Mouse (Mus musculus): ENCODE results near the gene Fbxw8. TPM values are rescaled to one million over a fixed set of nuclear protein-coding genes. Genes with fewer than 3 reads are reported as not detected.

Gene Fbxw8
- polyA plus RNA-seq, 2 experiments: 27.9 to 55.2 TPM

DNA sequence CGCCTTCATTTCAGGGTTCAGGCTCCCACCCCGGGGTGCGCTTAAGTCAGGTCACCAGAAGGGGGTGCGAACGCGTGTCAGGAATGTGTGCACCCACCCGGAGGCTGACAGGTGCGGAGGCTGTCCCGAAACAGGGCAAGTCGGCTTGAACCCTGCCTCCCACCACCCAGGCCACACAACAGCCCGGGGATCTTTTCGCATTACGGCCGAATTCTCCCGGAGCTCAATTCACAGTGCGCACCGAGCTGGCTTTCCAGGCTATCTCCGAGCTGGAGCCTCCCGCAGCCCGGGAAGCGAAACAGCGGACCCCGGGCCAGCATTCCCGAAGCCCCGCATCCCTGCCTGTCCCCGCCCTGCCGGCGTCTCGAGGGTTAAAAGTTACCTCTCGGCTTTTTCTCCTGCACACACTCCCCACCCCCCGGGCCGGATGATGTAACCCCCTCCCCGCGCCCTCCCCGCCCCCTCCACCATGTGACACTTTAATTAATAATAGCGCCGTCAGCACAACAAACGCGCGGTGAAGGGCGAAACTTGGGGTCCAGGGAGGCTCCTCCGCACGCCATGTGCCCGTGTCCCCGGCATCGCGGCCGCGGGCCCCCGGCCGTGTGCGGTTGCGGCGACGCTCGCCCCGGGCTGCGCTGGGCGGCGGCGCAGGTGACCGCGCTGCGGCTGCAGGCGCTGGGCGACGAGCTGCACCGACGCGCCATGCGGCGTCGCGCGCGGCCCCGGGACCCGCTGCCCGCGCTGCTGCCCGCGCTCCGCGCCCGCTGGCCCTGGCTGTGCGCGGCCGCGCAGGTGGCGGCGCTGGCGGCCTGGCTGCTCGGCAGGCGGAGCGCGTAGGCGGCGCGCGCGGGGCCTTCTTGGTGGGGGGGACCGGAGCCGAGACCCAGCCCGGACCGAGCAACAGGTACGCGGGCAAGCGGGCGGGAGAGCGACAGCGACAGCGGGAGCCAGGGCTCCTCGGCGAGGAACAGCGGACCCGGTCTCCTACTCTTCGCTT, 14.3 kb upstream of the Fbxw8 start:
- Histone ChIP-seq H3K36me3 (ENCODE audit: control insufficient read depth, insufficient read depth, low read length) (no peaks in the 10 kb centered on the region), H3K9ac (ENCODE audit: low read depth, low read length, severe bottlenecking) (peak overlapping the region; percentile 44), H3K4me2 (replicated peaks; ENCODE audit: low read depth, low read length, severe bottlenecking) (peak overlapping the region; percentile 97), H3K9me3 (ENCODE audit: control insufficient read depth, low read length) (no peaks in the 10 kb centered on the region), H3K4me1 (ENCODE audit: control insufficient read depth, insufficient read depth, low read length) (peaks cover 7% of the 10 kb centered on the region; the same call in 1 of the 2 replicates), H3K4me3 (replicated peaks; ENCODE audit: low read length) (peak overlapping the region; percentile 49), H3K27ac (replicated peaks; ENCODE audit: low read depth, low read length) (no peak overlapping the region), H3K27me3 (ENCODE audit: control insufficient read depth, insufficient read depth, low read length) (peaks cover 76% of the 10 kb centered on the region)
- no peak for TF ChIP-seq POLR2A (IDR thresholded peaks at IDR 0.05; ENCODE audit: borderline replicate concordance, extremely low read depth, insufficient read depth, insufficient read length)
- ATAC-seq (ENCODE audit: low FRiP score, low read depth): peak; percentile 24
- no peak for DNase-seq (ENCODE audit: low spot score)
- WGBS: under 1% methylated on average over 47 of the region's 117 CpGs

DNA sequence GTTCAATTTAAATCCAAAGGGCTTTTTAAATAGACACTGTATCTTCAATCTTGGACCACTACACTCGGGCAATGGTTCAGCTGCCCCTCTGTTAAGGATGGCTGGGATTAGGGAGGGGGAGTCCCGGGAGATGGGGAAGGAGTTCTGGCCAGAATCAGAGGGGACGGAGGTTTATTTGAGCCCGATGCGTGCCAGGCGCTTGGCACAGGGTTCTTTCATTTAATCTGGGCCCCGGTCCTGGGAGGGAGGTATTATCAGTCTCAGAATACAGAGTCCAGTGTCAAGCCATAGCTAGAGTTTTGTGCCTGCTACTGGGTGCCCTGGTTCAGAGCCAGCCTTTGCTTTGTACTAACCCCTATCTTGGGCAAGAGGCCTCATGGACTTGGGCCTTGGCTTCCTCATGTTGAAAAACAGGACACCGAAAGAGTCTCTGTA, 12.3 kb upstream of the Fbxw8 start:
- Histone ChIP-seq H3K36me3 (ENCODE audit: control insufficient read depth, insufficient read depth, low read length) (no peaks in the 10 kb centered on the region), H3K9me3 (ENCODE audit: control insufficient read depth, low read length) (no peaks in the 10 kb centered on the region), H3K4me3 (replicated peaks; ENCODE audit: low read length) (no peak overlapping the region), H3K27me3 (ENCODE audit: control insufficient read depth, insufficient read depth, low read length) (peaks cover 68% of the 10 kb centered on the region), H3K9ac (ENCODE audit: low read depth, low read length, severe bottlenecking) (no peak overlapping the region), H3K4me1 (ENCODE audit: control insufficient read depth, insufficient read depth, low read length) (peaks cover 6% of the 10 kb centered on the region; the same call in 1 of the 2 replicates), H3K27ac (replicated peaks; ENCODE audit: low read depth, low read length) (no peak overlapping the region), H3K4me2 (replicated peaks; ENCODE audit: low read depth, low read length, severe bottlenecking) (no peak overlapping the region)
- no peak for TF ChIP-seq POLR2A (IDR thresholded peaks at IDR 0.05; ENCODE audit: borderline replicate concordance, extremely low read depth, insufficient read depth, insufficient read length)
- ATAC-seq (ENCODE audit: low FRiP score, low read depth): no peak
- no peak for DNase-seq (ENCODE audit: low spot score)
- 55% methylated on average over 8 of the region's 8 CpGs for WGBS

DNA sequence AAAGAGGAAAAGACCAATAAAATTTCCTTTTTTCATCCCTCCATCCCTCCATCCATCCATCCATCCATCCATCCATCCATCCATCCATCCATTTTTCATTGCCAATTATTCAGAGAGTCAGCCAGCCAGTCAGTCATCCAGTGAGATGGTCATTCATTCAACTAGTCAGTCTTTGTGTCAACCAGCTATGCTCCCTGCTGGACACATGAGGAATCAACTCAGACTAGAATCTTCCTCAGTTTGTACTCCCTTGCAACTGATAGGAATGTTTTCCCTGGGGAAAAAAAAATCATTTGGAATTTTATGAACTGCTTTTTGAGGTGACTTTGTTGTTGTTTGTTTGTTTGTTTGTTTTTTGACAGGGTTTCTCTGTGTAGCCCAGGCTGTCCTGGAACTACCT, 10.2 kb upstream of the Fbxw8 start:
- Histone ChIP-seq H3K36me3 (ENCODE audit: control insufficient read depth, insufficient read depth, low read length) (no peaks in the 10 kb centered on the region), H3K9me3 (ENCODE audit: control insufficient read depth, low read length) (no peaks in the 10 kb centered on the region), H3K4me2 (replicated peaks; ENCODE audit: low read depth, low read length, severe bottlenecking) (no peak overlapping the region), H3K27me3 (ENCODE audit: control insufficient read depth, insufficient read depth, low read length) (peaks cover 47% of the 10 kb centered on the region), H3K4me3 (replicated peaks; ENCODE audit: low read length) (no peak overlapping the region), H3K9ac (ENCODE audit: low read depth, low read length, severe bottlenecking) (no peak overlapping the region), H3K27ac (replicated peaks; ENCODE audit: low read depth, low read length) (no peak overlapping the region), H3K4me1 (ENCODE audit: control insufficient read depth, insufficient read depth, low read length) (no peaks in the 10 kb centered on the region)
- no peak for TF ChIP-seq POLR2A (IDR thresholded peaks at IDR 0.05; ENCODE audit: borderline replicate concordance, extremely low read depth, insufficient read depth, insufficient read length)
- ATAC-seq (ENCODE audit: low FRiP score, low read depth) (no peak), DNase-seq (ENCODE audit: low spot score) (no peak)

DNA sequence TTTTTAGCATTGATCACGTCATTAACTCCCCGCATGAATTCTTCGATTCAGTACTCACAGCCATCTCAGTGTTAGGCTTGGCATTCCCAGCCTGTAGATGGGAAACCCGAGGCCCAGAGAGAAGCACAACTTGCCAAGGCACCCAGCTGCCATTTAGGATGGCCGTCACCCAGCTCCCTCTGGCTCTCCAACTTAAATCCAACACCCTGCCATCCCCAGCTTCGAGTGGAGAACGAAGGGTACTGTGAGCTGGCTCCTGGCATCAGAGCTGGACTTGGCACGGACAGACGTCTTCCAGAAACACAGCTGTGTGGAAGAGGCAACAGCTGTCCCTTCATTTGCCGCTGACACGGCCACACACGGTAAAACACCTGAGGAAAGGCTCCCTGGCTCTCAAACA, 9.3 kb upstream of the Fbxw8 start, which contains the start of gene Hrk:
Gene Hrk (plus strand): TSS at position 68 of the 400 bp plus-strand sequence.
- no peak for DNase-seq (ENCODE audit: low spot score)
- WGBS: 71% methylated on average over 12 of the region's 12 CpGs
- H3K4me1 ChIP-seq (ENCODE audit: control insufficient read depth, insufficient read depth, low read length): no peaks in the 10 kb centered on the region
- peaks cover 39% of the 10 kb centered on the region for H3K27me3 ChIP-seq (ENCODE audit: control insufficient read depth, insufficient read depth, low read length)
- H3K4me3 ChIP-seq (replicated peaks; ENCODE audit: low read length): no peak within 1 kb of the TSS
- TF ChIP-seq POLR2A (IDR thresholded peaks at IDR 0.05; ENCODE audit: borderline replicate concordance, extremely low read depth, insufficient read depth, insufficient read length): no peak
- H3K9me3 ChIP-seq (ENCODE audit: control insufficient read depth, low read length): no peaks in the 10 kb centered on the region
- no peak within 1 kb of the TSS for H3K4me2 ChIP-seq (replicated peaks; ENCODE audit: low read depth, low read length, severe bottlenecking)
- no peaks in the 10 kb centered on the region for H3K36me3 ChIP-seq (ENCODE audit: control insufficient read depth, insufficient read depth, low read length)
- H3K27ac ChIP-seq (replicated peaks; ENCODE audit: low read depth, low read length): no peak within 1 kb of the TSS
- H3K9ac ChIP-seq (ENCODE audit: low read depth, low read length, severe bottlenecking): no peak within 1 kb of the TSS
- no peak for ATAC-seq (ENCODE audit: low FRiP score, low read depth)

DNA sequence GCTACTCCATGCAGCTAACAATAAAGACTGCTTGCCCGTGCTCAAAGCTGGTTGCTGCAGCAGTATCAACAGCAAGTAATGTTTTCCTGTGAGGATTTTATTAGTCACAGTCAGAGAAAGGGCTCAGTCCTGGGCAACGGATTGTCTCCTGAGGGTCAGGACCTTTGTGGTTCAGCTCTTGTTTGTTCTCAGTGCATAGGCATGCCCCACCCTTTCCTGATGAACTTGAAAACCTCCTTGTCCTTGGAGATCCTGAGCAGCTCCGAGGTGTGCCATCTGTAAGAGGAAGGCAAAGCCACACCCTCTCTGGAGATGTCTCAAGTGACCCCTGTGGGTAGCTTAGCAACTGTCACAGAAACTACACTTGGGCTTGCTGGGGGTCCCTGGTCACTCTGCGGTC, 5.4 kb upstream of the Fbxw8 start:
- no peaks in the 10 kb centered on the region for H3K36me3 ChIP-seq (ENCODE audit: control insufficient read depth, insufficient read depth, low read length)
- 0 out of 2 replicates have a peak, but pooled peaks cover 12% of the 10 kb centered on the region for H3K27me3 ChIP-seq (ENCODE audit: control insufficient read depth, insufficient read depth, low read length)
- no peaks in the 10 kb centered on the region for H3K9me3 ChIP-seq (ENCODE audit: control insufficient read depth, low read length)
- H3K27ac ChIP-seq (replicated peaks; ENCODE audit: low read depth, low read length): no peak overlapping the region
- no peak overlapping the region for H3K4me3 ChIP-seq (replicated peaks; ENCODE audit: low read length)
- H3K9ac ChIP-seq (ENCODE audit: low read depth, low read length, severe bottlenecking): no peak overlapping the region
- 43% methylated on average over 4 of the region's 4 CpGs for WGBS
- DNase-seq (ENCODE audit: low spot score) (no peak), ATAC-seq (ENCODE audit: low FRiP score, low read depth) (no peak)
- H3K4me1 ChIP-seq (ENCODE audit: control insufficient read depth, insufficient read depth, low read length): no peaks in the 10 kb centered on the region
- no peak for TF ChIP-seq POLR2A (IDR thresholded peaks at IDR 0.05; ENCODE audit: borderline replicate concordance, extremely low read depth, insufficient read depth, insufficient read length)
- no peak overlapping the region for H3K4me2 ChIP-seq (replicated peaks; ENCODE audit: low read depth, low read length, severe bottlenecking)
